Mouse (Mus musculus) embryonic facial prominence, embryonic 13.5 days (tissue): ENCODE data around the gene Steap3. TPM values are rescaled to one million over a fixed set of nuclear protein-coding genes. Genes with fewer than 3 reads are reported as not detected.

Experiments used
- ATAC-seq: fragments of 200-750 bp; cut with Nextera tagmentation; 2 replicates; pipeline ENCODE4 v1.8.0; 2017; ENCODE audit warnings: low read depth; ENCODE audit not compliant: insufficient number of reproducible peaks, insufficient read depth, low FRiP score, low TSS enrichment
- H3K27ac ChIP-seq: fragments of 300-500 bp; sonication (generic); 2 replicates; pipeline ENCODE4 v1.5.1; 2015; ENCODE audit warnings: moderate library complexity, mild to moderate bottlenecking, inconsistent platforms
- H3K27me3 ChIP-seq: fragments of 300-500 bp; sonication (generic); 2 replicates; pipeline ENCODE4 v1.6.1; 2015; ENCODE audit warnings: mild to moderate bottlenecking, inconsistent platforms
- H3K36me3 ChIP-seq: fragments of 300-500 bp; sonication (generic); 2 replicates; pipeline ENCODE4 v1.6.1; 2015; ENCODE audit warnings: mild to moderate bottlenecking, inconsistent platforms
- H3K4me1 ChIP-seq: fragments of 300-500 bp; sonication (generic); 2 replicates; pipeline ENCODE4 v1.6.1; 2015; ENCODE audit warnings: inconsistent platforms
- H3K4me2 ChIP-seq: fragments of 300-500 bp; sonication (generic); 2 replicates; pipeline ENCODE4 v1.6.1; 2015; ENCODE audit warnings: moderate library complexity, mild to moderate bottlenecking, inconsistent platforms
- H3K4me3 ChIP-seq: fragments of 300-500 bp; sonication (generic); 2 replicates; pipeline ENCODE4 v1.5.1; 2015; ENCODE audit warnings: mild to moderate bottlenecking, inconsistent platforms
- H3K9ac ChIP-seq: fragments of 300-500 bp; sonication (generic); 2 replicates; pipeline ENCODE4 v1.6.1; 2015; ENCODE audit warnings: mild to moderate bottlenecking, inconsistent platforms
- H3K9me3 ChIP-seq: fragments of 300-500 bp; sonication (generic); 2 replicates; pipeline ENCODE4 v1.6.1; 2016; ENCODE audit warnings: inconsistent platforms
- WGBS: fragments of 180-500 bp; shearing (Covaris S2); methylation state at CpG from one replicate; pipeline ENCODE4 v1.1.7; 2015; ENCODE audit warnings: mixed read lengths; 5-methylcytosine and 5-hydroxymethylcytosine counted together
- polyA plus RNA-seq: library from polyadenylated mRNA; unstranded; fragments of >200 nt; fragmentation: Nextera tagmentation; extraction: Ambion mirVana; gene quantifications from 2 replicates; pipeline ENCODE4 v1.2.1, GENCODE M21; 2015

The Steap3 gene
- polyA plus RNA-seq, 1 experiment from 2014 or later: 5.6 TPM

DNA sequence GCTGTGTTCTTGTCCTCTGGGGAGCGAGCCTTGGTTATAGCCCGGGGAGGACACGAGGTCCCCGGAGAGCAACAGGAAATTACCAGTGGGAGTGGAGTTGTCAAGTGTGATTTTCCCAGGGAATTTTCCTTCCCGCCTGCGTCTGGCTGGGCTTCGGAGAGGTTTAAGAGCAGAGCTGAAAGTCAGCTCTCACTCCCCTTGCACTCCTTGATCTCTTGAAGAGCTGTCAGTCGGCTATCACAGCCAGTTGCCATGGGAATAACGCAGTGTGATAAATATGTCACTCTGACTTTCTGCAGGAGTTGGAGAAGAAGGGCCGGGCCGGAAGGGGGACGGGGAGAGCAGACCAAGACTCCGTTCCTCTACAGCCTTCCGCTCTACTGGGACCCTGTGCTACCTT is 96.2 kb downstream of the Steap3 start:
- Histone ChIP-seq H3K4me1 (peaks cover 3% of the 10 kb centered on the region; the same call in 1 of the 2 replicates), H3K27me3 (no peaks in the 10 kb centered on the region), H3K9me3 (no peaks in the 10 kb centered on the region), H3K27ac (no peak overlapping the region), H3K9ac (no peak overlapping the region), H3K4me3 (no peak overlapping the region), H3K4me2 (no peak overlapping the region), H3K36me3 (no peaks in the 10 kb centered on the region)
- no peak for ATAC-seq
- 48% methylated on average over 14 of the region's 14 CpGs for WGBS

DNA sequence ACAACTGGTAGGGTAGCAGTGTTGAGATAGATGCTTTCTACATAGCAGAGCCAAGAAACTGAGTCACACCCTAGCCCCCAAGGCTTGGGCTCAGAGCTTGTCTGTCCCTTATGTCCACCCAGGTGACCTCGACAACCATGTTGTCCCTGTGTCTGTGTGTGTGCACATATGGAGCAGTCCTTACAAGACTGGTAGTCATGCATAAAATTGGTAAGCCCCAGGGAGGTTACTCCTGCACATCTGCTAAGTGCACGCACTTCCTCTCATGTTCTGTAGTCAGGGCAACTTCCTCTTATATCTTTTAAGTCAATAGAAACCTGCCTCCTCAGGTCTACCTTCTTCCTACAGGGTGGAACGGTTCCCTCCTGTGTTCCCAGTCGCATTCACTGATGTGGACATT is 97.5 kb downstream of the Steap3 start:
- H3K27ac ChIP-seq: no peak overlapping the region
- no peak for ATAC-seq
- H3K4me3 ChIP-seq: no peak overlapping the region
- H3K9ac ChIP-seq: no peak overlapping the region
- no peaks in the 10 kb centered on the region for H3K9me3 ChIP-seq
- 79% methylated on average over 4 of the region's 4 CpGs for WGBS
- peaks cover 3% of the 10 kb centered on the region; the same call in 1 of the 2 replicates for H3K4me1 ChIP-seq
- H3K27me3 ChIP-seq: no peaks in the 10 kb centered on the region
- no peak overlapping the region for H3K4me2 ChIP-seq
- H3K36me3 ChIP-seq: no peaks in the 10 kb centered on the region

DNA sequence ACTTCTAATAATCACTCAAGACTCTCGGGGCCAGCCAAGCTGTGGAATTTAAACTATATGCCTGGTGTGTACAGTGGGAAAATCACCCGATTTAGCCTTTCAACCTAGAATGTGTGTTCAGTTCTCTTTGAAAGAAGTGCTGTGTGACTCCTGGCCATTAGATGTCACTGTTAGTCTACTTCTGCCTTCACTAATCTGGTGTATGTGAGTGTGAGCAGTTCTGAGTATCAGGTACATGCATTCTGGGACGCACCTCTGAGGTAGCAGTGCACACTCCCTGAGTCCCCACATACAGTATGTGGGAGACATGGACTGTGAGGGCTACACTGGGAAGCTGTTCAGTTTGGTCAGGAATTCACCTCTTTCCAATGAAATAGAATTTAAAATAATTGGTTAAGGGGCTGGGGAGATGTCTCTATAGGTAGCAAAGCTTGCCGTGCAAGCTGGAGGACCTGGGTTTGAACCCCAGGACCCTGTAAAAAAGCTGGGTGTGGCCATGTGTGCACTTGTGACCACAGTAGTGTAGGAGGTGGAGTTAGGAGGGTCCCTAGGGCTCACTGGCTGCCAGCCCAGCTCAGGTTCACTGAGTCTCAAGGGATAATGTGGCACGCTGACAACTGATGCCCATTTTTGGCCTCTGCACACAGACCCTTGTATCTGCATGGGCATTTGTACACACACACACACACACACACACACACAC is 100.5 kb downstream of the Steap3 start:
- Histone ChIP-seq H3K4me1 (peaks cover 3% of the 10 kb centered on the region; the same call in 1 of the 2 replicates), H3K4me3 (no peak overlapping the region), H3K27me3 (no peaks in the 10 kb centered on the region), H3K27ac (no peak overlapping the region), H3K9me3 (no peaks in the 10 kb centered on the region), H3K4me2 (no peak overlapping the region), H3K9ac (no peak overlapping the region), H3K36me3 (no peaks in the 10 kb centered on the region)
- 0 out of 2 replicates have a peak, but pooled peaks have one; percentile 48 for ATAC-seq
- WGBS: 57% methylated on average over 5 of the region's 5 CpGs

DNA sequence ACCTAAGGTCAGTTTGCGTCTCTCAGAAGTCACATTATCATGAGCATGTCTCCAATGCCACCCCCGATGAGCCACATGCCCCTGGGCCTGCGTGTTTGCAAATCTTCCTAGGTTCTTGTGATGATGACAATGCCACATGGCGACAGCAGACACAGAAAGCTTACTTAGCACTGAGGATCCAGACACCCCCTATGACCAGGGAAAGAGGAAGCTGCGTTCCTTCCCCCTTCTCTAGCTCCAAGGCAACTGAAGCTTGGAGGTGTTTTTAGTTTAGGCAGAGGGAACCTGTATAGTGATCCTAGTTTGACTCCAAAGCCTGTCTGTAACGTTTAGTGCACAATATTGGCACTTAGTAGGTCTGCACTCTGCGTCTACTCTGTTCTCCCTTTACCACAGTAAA is 102.2 kb downstream of the Steap3 start:
- Histone ChIP-seq H3K9me3 (no peaks in the 10 kb centered on the region), H3K9ac (no peak overlapping the region), H3K4me2 (no peak overlapping the region), H3K4me3 (no peak overlapping the region), H3K4me1 (no peaks in the 10 kb centered on the region), H3K27me3 (no peaks in the 10 kb centered on the region), H3K27ac (no peak overlapping the region), H3K36me3 (no peaks in the 10 kb centered on the region)
- no peak for ATAC-seq
- WGBS: 80% methylated on average over 7 of the region's 7 CpGs

DNA sequence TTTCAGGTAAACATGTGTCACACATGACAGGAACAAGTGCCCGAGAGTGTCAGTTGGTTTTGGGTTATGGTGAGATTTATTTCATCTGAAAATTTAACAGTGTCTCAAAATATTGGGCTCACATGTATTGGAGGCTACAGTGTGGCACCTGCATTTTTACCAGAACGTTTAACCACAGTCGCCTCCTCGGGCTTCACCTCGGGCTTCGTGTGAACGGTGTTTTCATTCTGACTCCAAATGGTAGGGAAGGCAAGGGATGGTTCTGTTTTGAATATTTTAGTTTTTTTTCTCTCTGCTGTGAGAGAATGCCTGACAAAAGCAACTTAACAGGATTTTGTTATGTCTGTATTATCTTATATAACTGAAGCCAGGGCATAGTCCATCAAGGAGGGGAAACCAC is 103.8 kb downstream of the Steap3 start:
- no peak for ATAC-seq
- H3K4me1 ChIP-seq: no peaks in the 10 kb centered on the region
- no peak overlapping the region for H3K9ac ChIP-seq
- WGBS: 78% methylated on average over 7 of the region's 7 CpGs
- no peak overlapping the region for H3K4me3 ChIP-seq
- no peak overlapping the region for H3K27ac ChIP-seq
- no peaks in the 10 kb centered on the region for H3K9me3 ChIP-seq
- no peak overlapping the region for H3K4me2 ChIP-seq
- no peaks in the 10 kb centered on the region for H3K36me3 ChIP-seq
- no peaks in the 10 kb centered on the region for H3K27me3 ChIP-seq

DNA sequence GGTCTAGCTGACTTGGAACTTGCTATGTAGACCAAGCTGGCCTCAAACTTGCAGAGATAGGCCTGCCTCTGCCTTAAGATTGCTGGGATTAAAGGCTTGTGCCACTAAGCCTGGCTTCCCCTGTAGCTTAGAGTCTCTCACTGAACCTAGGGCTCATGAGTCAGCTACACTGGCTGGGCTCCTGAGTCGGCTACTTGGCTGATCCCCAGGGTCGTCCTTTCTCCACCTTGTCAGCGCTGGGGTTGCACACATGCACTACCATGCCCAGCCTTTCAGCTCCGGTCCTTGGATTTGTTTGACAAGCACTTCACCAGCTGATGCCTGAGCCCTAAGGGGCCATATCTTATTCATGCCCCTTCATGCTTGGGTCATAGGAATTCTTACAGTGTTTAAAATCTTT is 104.5 kb downstream of the Steap3 start:
- Histone ChIP-seq H3K36me3 (no peaks in the 10 kb centered on the region), H3K9me3 (0 out of 2 replicates have a peak, but pooled peaks cover 2% of the 10 kb centered on the region), H3K4me3 (no peak overlapping the region), H3K4me2 (no peak overlapping the region), H3K4me1 (no peaks in the 10 kb centered on the region), H3K27me3 (no peaks in the 10 kb centered on the region), H3K27ac (no peak overlapping the region), H3K9ac (no peak overlapping the region)
- 61% methylated on average over 4 of the region's 4 CpGs for WGBS
- ATAC-seq: no peak

DNA sequence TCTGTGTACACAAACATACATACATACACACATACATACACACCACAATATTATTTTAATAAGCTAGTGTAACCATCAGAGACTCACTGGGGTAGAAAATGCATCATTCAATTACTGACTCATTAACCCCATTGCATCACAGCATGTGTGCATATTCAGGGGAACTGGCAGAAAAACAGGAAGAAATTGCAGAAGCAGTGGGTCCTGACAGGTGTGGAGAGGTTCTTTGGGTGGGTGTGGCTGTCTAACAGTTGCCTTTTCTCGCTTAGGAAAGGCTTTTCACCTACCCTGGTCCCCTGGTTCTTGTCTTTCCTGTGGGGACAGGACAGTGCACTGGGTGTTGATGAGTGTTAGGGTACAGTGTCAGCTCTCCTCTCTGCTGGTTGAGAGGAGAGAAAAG is 109.9 kb downstream of the Steap3 start:
- peaks cover 5% of the 10 kb centered on the region for H3K4me1 ChIP-seq
- no peaks in the 10 kb centered on the region for H3K36me3 ChIP-seq
- ATAC-seq: no peak
- no peak overlapping the region for H3K4me3 ChIP-seq
- H3K27ac ChIP-seq: no peak overlapping the region
- peaks cover 5% of the 10 kb centered on the region; the same call in 1 of the 2 replicates for H3K9me3 ChIP-seq
- H3K4me2 ChIP-seq: no peak overlapping the region
- H3K27me3 ChIP-seq: no peaks in the 10 kb centered on the region
- H3K9ac ChIP-seq: no peak overlapping the region
- WGBS: 53% methylated on average over 1 of the region's 1 CpGs

DNA sequence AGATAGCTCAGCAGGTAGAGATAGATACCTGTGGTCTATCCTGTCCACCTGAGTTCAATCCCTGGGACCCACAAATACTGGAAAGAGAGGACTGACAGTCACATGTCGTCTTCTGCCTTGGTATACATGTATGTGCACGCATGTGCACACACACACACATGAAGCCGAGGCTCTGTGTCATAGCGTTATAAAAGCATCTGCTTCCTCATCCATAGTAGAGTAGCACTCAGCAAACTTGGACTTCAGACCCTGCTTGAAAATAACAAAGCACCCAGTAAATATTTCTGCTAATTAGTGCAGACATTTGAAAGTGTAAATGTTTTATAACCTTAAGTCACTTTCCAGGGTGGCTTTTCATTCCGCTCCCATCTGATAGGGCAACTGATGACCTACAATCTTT is 111.0 kb downstream of the Steap3 start:
- ATAC-seq: no peak
- Histone ChIP-seq H3K9me3 (peaks cover 5% of the 10 kb centered on the region; the same call in 1 of the 2 replicates), H3K9ac (no peak overlapping the region), H3K36me3 (no peaks in the 10 kb centered on the region), H3K27me3 (no peaks in the 10 kb centered on the region), H3K27ac (no peak overlapping the region), H3K4me3 (no peak overlapping the region), H3K4me1 (peaks cover 5% of the 10 kb centered on the region), H3K4me2 (no peak overlapping the region)
- WGBS: 92% methylated on average over 5 of the region's 5 CpGs

DNA sequence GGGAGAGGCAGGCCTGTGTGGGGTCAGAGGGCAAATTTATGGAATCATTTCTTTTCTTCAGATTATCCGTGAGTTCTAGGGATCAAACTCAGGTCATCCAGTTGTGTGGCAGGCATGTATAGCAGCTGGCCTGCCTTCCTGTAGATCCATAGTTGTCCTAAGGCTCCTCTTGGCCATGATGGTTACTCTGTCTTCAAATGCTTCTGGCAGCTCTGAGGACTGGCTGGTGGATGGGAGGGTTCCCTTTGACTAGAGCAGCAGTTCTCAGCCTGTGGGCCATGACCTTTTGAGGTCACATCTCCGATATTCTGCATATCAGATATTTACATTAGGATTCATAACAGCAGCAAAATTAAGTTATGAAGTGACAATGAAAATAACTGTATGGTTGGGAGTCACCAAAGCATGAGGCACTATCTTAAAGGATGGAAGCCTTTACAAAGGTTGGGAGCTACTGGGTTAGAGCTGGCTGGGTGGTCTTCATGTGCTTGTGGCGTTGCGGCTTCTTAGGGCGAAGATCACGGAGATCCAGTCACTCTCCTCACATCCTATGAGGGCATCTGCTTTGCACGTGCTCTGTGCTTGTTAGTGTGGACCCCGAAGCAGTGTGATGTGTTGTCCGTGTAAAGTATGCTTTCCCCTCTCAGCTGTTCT is 113.9 kb downstream of the Steap3 start:
- Histone ChIP-seq H3K36me3 (no peaks in the 10 kb centered on the region), H3K27me3 (no peaks in the 10 kb centered on the region), H3K9me3 (peaks cover 5% of the 10 kb centered on the region; the same call in 1 of the 2 replicates), H3K9ac (no peak overlapping the region), H3K4me3 (no peak overlapping the region), H3K27ac (no peak overlapping the region), H3K4me1 (peaks cover 5% of the 10 kb centered on the region), H3K4me2 (no peak overlapping the region)
- ATAC-seq: no peak
- 79% methylated on average over 9 of the region's 9 CpGs for WGBS

DNA sequence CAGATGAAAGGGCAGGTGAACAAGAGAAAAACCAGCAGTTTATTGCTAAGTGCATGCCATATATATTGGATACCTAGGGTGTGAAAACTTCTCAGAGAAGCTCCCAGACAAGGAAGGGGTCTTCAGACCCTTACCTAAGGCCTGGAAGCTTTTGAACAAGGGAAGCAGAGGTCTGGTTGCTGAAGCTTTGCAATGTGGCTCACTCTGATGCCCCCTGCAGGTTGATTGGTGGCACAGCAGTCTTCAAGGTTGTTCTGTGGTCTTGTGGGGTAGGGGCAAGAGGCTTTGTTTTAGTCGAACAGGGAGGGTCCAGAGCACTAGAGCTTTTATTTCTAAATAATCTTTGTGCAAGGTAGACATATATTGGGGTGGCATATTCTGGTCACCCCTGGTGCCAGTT is 117.2 kb downstream of the Steap3 start:
- 27% methylated on average over 1 of the region's 1 CpGs for WGBS
- H3K27me3 ChIP-seq: no peaks in the 10 kb centered on the region
- ATAC-seq: no peak
- no peak overlapping the region for H3K9ac ChIP-seq
- no peaks in the 10 kb centered on the region for H3K36me3 ChIP-seq
- peaks cover 5% of the 10 kb centered on the region for H3K4me1 ChIP-seq
- H3K9me3 ChIP-seq: no peaks in the 10 kb centered on the region
- H3K4me2 ChIP-seq: no peak overlapping the region
- H3K4me3 ChIP-seq: no peak overlapping the region
- no peak overlapping the region for H3K27ac ChIP-seq

DNA sequence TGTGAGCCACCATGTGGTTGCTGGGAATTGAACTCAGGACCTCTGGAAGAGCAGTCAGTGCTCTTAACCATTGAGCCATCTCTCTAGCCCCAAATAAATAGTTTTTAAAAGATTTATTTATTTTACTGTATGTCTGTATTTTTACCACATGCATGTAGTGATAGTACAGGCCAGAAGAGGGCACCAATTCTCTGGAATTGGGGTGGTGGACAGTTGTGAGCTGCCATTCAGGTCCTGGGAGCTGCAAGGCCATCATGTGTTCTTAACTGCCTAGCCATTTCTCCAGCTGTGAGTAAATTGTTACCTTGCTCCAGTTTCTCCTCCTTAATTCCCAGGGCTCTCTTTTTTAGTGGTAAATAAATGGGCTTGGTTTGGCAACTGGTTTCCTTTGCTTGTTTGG is 118.3 kb downstream of the Steap3 start:
- no peak for ATAC-seq
- Histone ChIP-seq H3K27ac (no peak overlapping the region), H3K36me3 (no peaks in the 10 kb centered on the region), H3K4me1 (no peaks in the 10 kb centered on the region), H3K4me3 (no peak overlapping the region), H3K4me2 (no peak overlapping the region), H3K9me3 (no peaks in the 10 kb centered on the region), H3K9ac (no peak overlapping the region), H3K27me3 (no peaks in the 10 kb centered on the region)

DNA sequence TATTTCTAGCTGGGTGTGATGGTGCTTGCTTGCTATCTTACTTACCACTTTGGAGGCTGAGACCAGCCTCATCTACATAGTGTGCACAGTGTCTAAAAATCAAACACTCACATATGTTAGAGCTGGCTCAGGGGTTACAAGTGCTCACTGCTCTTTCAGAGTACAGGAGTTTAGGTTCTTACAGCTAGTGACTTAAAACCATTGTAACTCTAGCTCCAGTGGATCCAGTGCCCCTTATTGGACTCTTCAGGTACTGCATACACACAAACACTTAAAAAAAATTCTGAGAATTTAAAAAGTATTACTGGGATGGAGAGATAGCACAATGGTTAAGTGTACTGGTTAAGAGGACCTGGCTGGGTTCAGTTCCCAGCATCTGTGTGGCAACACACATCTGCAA is 125.5 kb downstream of the Steap3 start:
- Histone ChIP-seq H3K27me3 (no peaks in the 10 kb centered on the region), H3K27ac (no peak overlapping the region), H3K4me1 (peaks cover 5% of the 10 kb centered on the region), H3K4me2 (no peak overlapping the region), H3K36me3 (no peaks in the 10 kb centered on the region), H3K9ac (no peak overlapping the region), H3K9me3 (no peaks in the 10 kb centered on the region), H3K4me3 (no peak overlapping the region)
- ATAC-seq: no peak
